Mouse (Mus musculus) MEL-GATA-1-ER (cell line): Measurements from ENCODE around the gene Olfr1500.
"Not testable (repeated sequence)": the region's sequence is repeated elsewhere in the genome, so short reads cannot be mapped to it uniquely, and the experiment has no call there.

Experiments
- DNase-seq: peaks from one replicate; pipeline ENCODE4 v3.0.0-alpha.2; 2012; ENCODE audit warnings: low read depth; ENCODE audit errors: extremely low read depth

Gene Olfr1500

DNA sequence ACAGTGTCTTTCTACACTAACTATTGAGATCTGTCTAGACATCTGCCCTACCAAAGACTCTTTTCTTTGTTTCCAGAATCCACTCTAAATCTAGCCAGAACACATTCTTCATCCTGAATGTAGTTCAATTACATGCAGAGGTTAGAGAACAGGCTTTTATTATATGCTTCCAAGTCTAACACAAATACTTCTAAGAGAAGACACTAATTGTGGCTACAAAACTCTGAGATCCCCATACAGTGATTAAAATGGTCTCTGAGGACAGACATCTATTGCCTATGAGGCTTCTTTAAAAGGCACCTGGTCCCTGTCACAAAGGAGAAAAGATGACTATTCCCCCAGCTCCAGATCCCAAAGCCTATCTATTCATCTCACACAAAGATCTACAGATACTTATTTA, at the start of gene Olfr1500:
Gene Olfr1500 (minus strand): TSS at position 101 of the 400 bp plus-strand sequence.
- no peak for DNase-seq

DNA sequence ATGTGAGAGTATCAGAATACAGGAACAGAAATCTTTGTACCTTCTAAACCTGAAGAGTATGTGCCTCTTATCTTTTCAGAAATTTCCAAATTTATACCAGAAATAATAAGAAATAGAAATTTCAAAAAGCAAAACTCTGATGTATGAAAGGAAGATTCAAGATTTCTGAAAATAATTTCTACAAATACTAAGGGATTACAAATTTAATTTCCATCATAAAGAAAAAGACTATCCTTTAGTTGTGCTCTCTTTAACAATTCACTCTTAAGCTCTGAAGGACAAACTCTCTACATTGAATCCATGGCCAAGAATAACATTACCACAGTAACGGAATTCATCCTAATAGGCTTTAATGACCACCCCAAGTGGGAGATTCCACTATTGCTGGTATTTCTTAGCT, 31.2 kb upstream of the Olfr1500 start, which contains the start of gene Olfr1502:
Gene Olfr1502 (plus strand): TSS at position 301 of the 400 bp plus-strand sequence.
- no peak for DNase-seq

DNA sequence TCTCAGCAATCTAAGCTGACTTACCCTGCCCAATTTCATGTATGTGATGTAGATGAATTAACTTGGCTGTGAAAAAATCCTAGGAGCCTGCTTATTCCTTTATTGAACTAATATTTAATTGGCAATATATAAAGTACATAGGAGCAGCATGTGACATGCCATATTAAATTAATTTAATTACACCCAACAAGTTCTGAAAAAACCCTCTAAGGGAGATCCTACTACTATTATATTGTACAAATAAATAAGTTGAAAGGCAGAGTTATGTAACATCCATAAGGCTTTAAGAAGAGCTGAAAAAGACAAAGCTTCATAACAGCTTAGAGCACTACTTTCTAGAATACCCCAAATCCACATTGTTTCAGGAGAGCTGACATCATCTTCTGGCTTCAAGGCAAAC, 20.3 kb upstream of the Olfr1500 start, which contains the start of gene Olfr1501:
Gene Olfr1501 (minus strand): TSS at position 101 of the 400 bp plus-strand sequence.
- not testable (repeated sequence) for DNase-seq

DNA sequence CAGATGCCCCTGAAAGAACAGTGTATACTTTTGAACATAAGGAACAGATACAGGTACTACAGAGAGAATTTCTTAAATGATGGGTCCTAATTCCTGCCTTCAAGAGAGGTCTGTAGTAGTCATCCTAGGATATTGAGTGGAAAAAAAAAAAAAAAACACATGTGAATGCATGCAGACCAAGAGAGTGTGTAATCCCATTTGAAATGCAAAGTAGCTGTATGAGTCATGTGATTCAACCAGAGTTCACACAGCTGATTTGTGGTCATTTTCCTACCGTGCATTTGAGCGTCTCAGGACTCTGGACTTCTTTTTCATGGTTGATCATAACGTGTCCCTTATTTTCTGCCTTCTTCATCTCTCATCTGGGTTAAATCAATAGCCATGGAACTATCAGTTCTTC, 1.8 kb downstream of the Olfr1500 start:
- no peak for DNase-seq

DNA sequence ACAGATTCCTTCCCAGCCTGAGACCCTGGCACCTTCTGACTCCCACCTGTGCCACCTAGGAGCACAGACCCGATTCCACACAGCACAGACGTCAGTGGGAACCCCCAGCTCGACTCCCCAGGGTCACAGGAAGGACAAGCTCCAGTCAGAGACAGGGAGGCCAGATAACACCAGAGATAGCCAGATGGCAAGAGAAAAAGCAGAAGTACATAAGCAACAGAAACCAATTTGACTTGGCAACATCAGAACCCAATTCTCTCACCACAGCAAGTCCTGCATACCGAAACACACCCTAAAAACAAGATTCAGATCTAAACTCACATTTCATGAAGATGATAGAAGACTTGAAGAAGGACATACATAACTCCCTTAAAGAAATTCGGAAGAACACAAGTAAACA, 9.4 kb downstream of the Olfr1500 start:
- DNase-seq: peak; percentile 62

DNA sequence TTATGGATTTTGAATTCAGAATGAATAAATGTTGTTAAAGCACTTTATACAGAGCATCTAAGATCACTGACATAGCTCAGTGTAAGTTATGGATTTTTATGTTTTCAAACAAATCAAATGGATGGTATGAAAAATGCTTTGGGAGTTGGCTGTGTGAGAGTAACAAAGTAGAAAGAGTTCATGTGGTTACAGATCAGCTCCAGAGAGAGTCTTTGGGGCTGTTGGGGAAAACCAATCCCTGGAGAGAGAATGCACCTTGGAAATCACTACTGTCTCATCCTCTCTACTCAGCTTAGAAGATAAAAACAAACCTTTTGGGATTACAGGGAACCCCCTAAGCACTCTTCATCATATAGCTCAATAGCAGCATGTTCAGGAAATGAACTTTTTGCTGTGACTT, 10.9 kb downstream of the Olfr1500 start, which contains the start of gene Olfr1499:
Gene Olfr1499 (minus strand): TSS at position 101 of the 400 bp plus-strand sequence.
- no peak for DNase-seq

DNA sequence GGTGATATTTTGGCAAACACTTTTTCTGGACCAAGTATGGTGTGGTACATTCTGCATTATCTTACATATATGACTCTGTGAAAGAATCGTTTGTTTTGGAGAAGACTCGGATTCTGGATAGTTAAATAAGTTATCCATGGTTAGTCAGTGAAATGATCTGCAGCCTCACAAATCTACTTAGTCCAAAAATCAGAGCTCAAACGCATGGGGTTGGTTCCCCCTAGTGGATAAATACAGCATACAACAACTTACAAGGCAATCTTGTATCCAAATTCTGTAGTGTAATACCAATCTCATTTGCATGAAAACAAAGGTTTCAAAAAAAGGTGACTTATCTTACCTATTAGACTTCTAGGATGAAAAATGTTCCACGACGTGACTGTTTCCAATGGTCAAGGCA, 11.5 kb downstream of the Olfr1500 start:
- peak; percentile 25 for DNase-seq

DNA sequence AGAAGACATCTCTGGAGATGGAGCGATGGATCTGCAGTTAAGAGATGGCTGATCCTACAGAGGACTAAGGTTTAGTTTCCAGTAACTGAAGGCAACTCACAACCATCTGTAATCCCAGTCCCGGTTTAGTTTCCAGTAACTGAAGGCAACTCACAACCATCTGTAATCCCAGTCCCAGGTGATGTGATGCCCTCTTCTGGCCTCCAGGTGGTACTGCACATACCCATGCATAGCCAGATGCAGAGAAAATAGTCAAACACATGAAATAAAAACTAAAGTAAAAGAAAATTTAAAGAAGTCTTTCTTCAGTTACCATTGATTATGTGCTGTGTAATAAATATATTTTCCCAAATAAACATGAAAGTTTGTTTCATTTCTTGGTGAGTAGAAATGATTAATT, 17.5 kb downstream of the Olfr1500 start:
- DNase-seq: no peak

DNA sequence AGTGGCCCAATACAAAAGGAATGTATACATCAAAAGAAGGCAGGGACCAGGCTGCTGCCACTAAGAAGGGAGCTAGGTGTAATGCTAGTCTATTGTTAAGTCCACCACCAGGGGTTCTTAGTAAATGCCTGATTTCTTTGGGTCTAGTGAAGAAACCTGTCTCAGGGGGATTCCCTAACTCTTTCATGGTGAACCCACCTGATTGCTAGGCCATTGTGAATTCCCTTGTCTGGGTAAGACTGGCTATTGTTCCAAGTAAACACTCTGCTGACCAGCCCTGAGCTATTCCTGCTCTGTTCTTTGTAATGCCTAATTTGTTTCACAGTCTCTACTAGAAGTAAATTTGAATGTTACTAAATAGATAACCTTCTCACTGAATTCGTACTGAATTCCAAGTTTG, 24.8 kb downstream of the Olfr1500 start:
- not testable (repeated sequence) for DNase-seq

DNA sequence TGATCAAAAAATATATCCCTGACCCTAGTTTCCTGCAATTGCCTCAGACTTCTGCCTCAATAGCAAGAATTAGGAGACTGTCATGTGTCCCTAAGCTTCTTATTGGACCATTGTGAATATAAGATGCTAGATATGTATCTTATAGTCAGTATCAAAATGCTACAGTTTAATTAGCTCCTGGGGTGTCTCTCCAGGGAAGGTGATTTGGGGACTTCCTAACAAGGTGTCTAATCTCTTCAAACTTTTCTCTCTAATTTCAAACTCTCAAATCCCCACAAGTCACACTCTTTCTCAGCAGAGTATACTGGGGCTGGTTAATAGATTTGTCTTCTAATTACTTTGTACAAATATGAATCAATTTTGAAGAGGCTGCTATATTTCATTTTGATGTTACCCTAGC, 32.2 kb downstream of the Olfr1500 start, which contains the start of gene Olfr1497:
Gene Olfr1497 (minus strand): TSS at position 101 of the 400 bp plus-strand sequence.
- DNase-seq: no peak

DNA sequence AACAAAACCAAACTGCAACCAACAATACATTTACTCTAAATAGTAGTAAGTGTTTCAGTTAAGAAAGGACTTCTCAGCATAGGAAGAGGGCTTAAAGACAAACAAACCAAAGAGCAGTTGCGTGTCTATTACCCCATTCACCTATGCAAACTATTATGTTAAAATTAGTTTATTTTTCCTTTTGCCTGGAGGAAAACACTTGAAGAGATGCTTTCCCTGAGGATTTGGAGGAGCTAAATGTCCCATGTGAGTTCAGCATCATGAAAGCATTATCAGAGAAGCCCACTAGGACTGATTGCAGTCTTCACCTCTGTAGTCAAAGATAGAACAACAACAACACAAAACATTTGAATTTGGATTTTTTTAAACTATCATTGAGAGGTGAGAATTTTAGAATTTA, 52.7 kb downstream of the Olfr1500 start, which contains the start of gene Olfr1496:
Gene Olfr1496 (plus strand): TSS at position 301 of the 400 bp plus-strand sequence.
- DNase-seq: no peak
